Mouse (Mus musculus) left cerebral cortex, postnatal 14 days (tissue): ENCODE data around the gene Slc7a15. TPM values are rescaled to one million over a fixed set of nuclear protein-coding genes. Genes with fewer than 3 reads are reported as not detected.
"Not testable (repeated sequence)": the region's sequence is repeated elsewhere in the genome, so short reads cannot be mapped to it uniquely, and the experiment has no call there.

Experiments
- DNase-seq, 2 experiments: peaks; one replicate each; pipeline ENCODE4 v3.0.0; 2021 to 2022; ENCODE audit warnings: low spot score in 2 of 2, mixed read lengths in 1 of 2
- intact Hi-C: fragments of 180-260 bp; cut with DNase I; formaldehyde crosslinking; loops from one replicate; pipeline ENCODE4 v1.15.1; 2025
- long read RNA-seq, 2 experiments: library from polyadenylated mRNA; stranded (forward); transcript quantifications; one replicate each; pipeline ENCODE4 v2.0.0; 2021
- total RNA-seq, 2 experiments: library from RNA; stranded (reverse); gene quantifications; 2 replicates each; pipeline ENCODE4 v1.2.3; 2021

The Slc7a15 gene
- total RNA-seq, result under 1 TPM in 1 of 2 experiments, not detected in 1; 0.23 TPM
- long read RNA-seq, experiment 1, partial matches to known transcripts, result 0 of 4 reads
- long read RNA-seq, experiment 1, other reads (novel, unspliced or antisense), result 4 of 4 reads
- long read RNA-seq, experiment 2, partial matches to known transcripts, result 0 of 2 reads
- long read RNA-seq, experiment 2, other reads (novel, unspliced or antisense), result 2 of 2 reads

- DNase-seq, intact Hi-C loops: not testable (repeated sequence)
These were observed at the start of gene Slc7a15 for GRCm38 (mm10) chr12:8598966-8599365. Gene Slc7a15 (minus strand): TSS chr12:8599066.

GRCm38 (mm10) chr12:8648211-8648610 is 49.3 kb upstream of the Slc7a15 start:
- intact Hi-C loops, DNase-seq: not testable (repeated sequence)

GRCm38 (mm10) chr12:8641425-8641735 is 42.5 kb upstream of the Slc7a15 start:
- no peak for DNase-seq
- intact Hi-C loops, result no loop called here

GRCm38 (mm10) chr12:8640711-8641424 is 42.0 kb upstream of the Slc7a15 start:
- DNase-seq, result peak; percentile 99 to 100
- intact Hi-C loops, result no loop called here

GRCm38 (mm10) chr12:8640186-8640585 is 41.3 kb upstream of the Slc7a15 start:
- intact Hi-C loops, DNase-seq: not testable (repeated sequence)

GRCm38 (mm10) chr12:8638411-8639087 is 39.7 kb upstream of the Slc7a15 start:
- peak; percentile 68 to 74 for DNase-seq
- intact Hi-C loops, result not testable (repeated sequence)

- intact Hi-C loops, result no loop called here
- DNase-seq, result no peak
These were observed 38.1 kb upstream of the Slc7a15 start for GRCm38 (mm10) chr12:8636945-8637344.

- no peak for DNase-seq
- intact Hi-C loops, result no loop called here
These were observed 36.7 kb upstream of the Slc7a15 start for GRCm38 (mm10) chr12:8635546-8635945.

- no peak for DNase-seq
- intact Hi-C loops, result no loop called here
These were observed 35.4 kb upstream of the Slc7a15 start for GRCm38 (mm10) chr12:8634306-8634705.

GRCm38 (mm10) chr12:8632737-8633365 is 34.0 kb upstream of the Slc7a15 start:
- no peak for DNase-seq
- intact Hi-C loops, result no loop called here

- DNase-seq, result no peak
- intact Hi-C loops, result no loop called here
These were observed 32.8 kb upstream of the Slc7a15 start for GRCm38 (mm10) chr12:8631691-8632090.

- intact Hi-C loops, result no loop called here
- DNase-seq, result no peak
These were observed 30.7 kb upstream of the Slc7a15 start for GRCm38 (mm10) chr12:8629537-8629936.

GRCm38 (mm10) chr12:8620678-8621018 is 21.8 kb upstream of the Slc7a15 start:
- DNase-seq, result no peak

GRCm38 (mm10) chr12:8619827-8620677 is 21.2 kb upstream of the Slc7a15 start:
- intact Hi-C loops, result no loop called here
- DNase-seq, result no peak

More at GRCm38 (mm10) chr12:8620678-8621018, 21.8 kb upstream of the Slc7a15 start:
- intact Hi-C loops, result no loop called here

- intact Hi-C loops, result no loop called here
- no peak for DNase-seq
These were observed 19.4 kb upstream of the Slc7a15 start for GRCm38 (mm10) chr12:8618271-8618670.

- DNase-seq, result no peak
- intact Hi-C loops, result no loop called here
These were observed 10.2 kb upstream of the Slc7a15 start for GRCm38 (mm10) chr12:8609070-8609469.

GRCm38 (mm10) chr12:8595611-8596010 is 3.3 kb downstream of the Slc7a15 start:
- no peak for DNase-seq
- intact Hi-C loops, result no loop called here

GRCm38 (mm10) chr12:8591326-8591725 is 7.5 kb downstream of the Slc7a15 start:
- intact Hi-C loops, DNase-seq: not testable (repeated sequence)

GRCm38 (mm10) chr12:8573405-8573804 is 25.5 kb downstream of the Slc7a15 start:
- intact Hi-C loops, result no loop called here
- no peak for DNase-seq
